Mouse (Mus musculus): ENCODE data around the gene Anapc15-ps.

- no peak for TF ChIP-seq CTCF (IDR thresholded peaks at IDR 0.05; ENCODE audit: low read depth)
- no peak for TF ChIP-seq EP300 (IDR thresholded peaks at IDR 0.05; ENCODE audit: low read depth)
Measured at GRCm38 (mm10) chr10:95696253-95696641, 23.0 kb upstream of the Anapc15-ps start.

Data from liver, embryonic 14.5 days (tissue).